Mouse (Mus musculus) mouse trophoblast stem cell (cell line): ENCODE measurements at regions not wholly inside any gene's neighbourhood (a gene's known extent, or its start where the extent isn't known, plus 50 kb on each side); places are given as distances from the start of the nearest gene placed in this dataset.

Source experiments
- in situ Hi-C, 2 experiments: fragments of 300-500 bp; cut with MseI, MboI; formaldehyde crosslinking; loops; 2 replicates in 1 of 2; 3 replicates in 1 of 2; pipeline ENCODE4 v1.15.1; 2025

GRCm38 (mm10) chr15:68014605-68015305, 1514.0 kb upstream of the Lrrc6 start:
- in situ Hi-C loops, result no loop called here

- in situ Hi-C loops, result no loop called here
Measured at GRCm38 (mm10) chr15:68011162-68011561, 1510.5 kb upstream of the Lrrc6 start.

GRCm38 (mm10) chr15:68010189-68010588, 1509.5 kb upstream of the Lrrc6 start:
- in situ Hi-C loops, result no loop called here

- in situ Hi-C loops, result no loop called here
Measured at GRCm38 (mm10) chr15:68004798-68005197, 1504.1 kb upstream of the Lrrc6 start.

GRCm38 (mm10) chr15:67996532-67996931, 1495.8 kb upstream of the Lrrc6 start:
- in situ Hi-C loops, result no loop called here

GRCm38 (mm10) chr15:67989428-67990272, 1488.9 kb upstream of the Lrrc6 start:
- in situ Hi-C loops, result no loop called here

GRCm38 (mm10) chr15:67987941-67988340, 1487.2 kb upstream of the Lrrc6 start:
- in situ Hi-C loops, result no loop called here

GRCm38 (mm10) chr15:67983253-67983652, 1482.5 kb upstream of the Lrrc6 start:
- in situ Hi-C loops, result no loop called here

GRCm38 (mm10) chr15:67981876-67982275, 1481.2 kb upstream of the Lrrc6 start:
- in situ Hi-C loops, result no loop called here

- in situ Hi-C loops, result no loop called here
Measured at GRCm38 (mm10) chr15:67979451-67979850, 1478.7 kb upstream of the Lrrc6 start.

- in situ Hi-C loops, result no loop called here
Measured at GRCm38 (mm10) chr15:67977210-67977609, 1476.5 kb upstream of the Lrrc6 start.

GRCm38 (mm10) chr15:67971998-67972397, 1471.3 kb upstream of the Lrrc6 start:
- in situ Hi-C loops, result no loop called here

- in situ Hi-C loops, result no loop called here
Measured at GRCm38 (mm10) chr15:67954216-67954615, 1453.5 kb upstream of the Lrrc6 start.

- in situ Hi-C loops, result no loop called here
Measured at GRCm38 (mm10) chr15:67950281-67951040, 1449.8 kb upstream of the Lrrc6 start.

GRCm38 (mm10) chr15:67944330-67945082, 1443.8 kb upstream of the Lrrc6 start:
- in situ Hi-C loops, result no loop called here

- in situ Hi-C loops, result no loop called here
Measured at GRCm38 (mm10) chr15:67943046-67943445, 1442.3 kb upstream of the Lrrc6 start.

- in situ Hi-C loops, result no loop called here
Measured at GRCm38 (mm10) chr15:67940510-67940909, 1439.8 kb upstream of the Lrrc6 start.

- in situ Hi-C loops, result no loop called here
Measured at GRCm38 (mm10) chr15:67924885-67925284, 1424.2 kb upstream of the Lrrc6 start.

GRCm38 (mm10) chr15:67907034-67907433, 1406.3 kb upstream of the Lrrc6 start:
- in situ Hi-C loops, result no loop called here

GRCm38 (mm10) chr15:67905279-67905678, 1404.6 kb upstream of the Lrrc6 start:
- in situ Hi-C loops, result no loop called here

- in situ Hi-C loops, result no loop called here
Measured at GRCm38 (mm10) chr15:67904646-67905045, 1403.9 kb upstream of the Lrrc6 start.
